Mouse (Mus musculus): ENCODE results near the gene Gatc. TPM values are rescaled to one million over a fixed set of nuclear protein-coding genes. Genes with fewer than 3 reads are reported as not detected.
A peak's percentile ranks its signal among the peaks of the same experiment; 100 is the strongest.
"Not testable (repeated sequence)": the region's sequence is repeated elsewhere in the genome, so short reads cannot be mapped to it uniquely, and the experiment has no call there.

Gene Gatc
- total RNA-seq, 4 experiments from 2014 or later, result 21.5 to 24.6 (median 23.1) TPM

GRCm38 (mm10) chr5:115327610-115328548 is 13.1 kb downstream of the Gatc start:
- DNase-seq, result peak; percentile 27

GRCm38 (mm10) chr5:115326875-115327609 is 13.9 kb downstream of the Gatc start, which contains the start of gene Srsf9:
Gene Srsf9 (plus strand): TSS chr5:115327177.
- peak; percentile 91 for DNase-seq

GRCm38 (mm10) chr5:115326256-115326831 is 14.6 kb downstream of the Gatc start:
- DNase-seq, result no peak

DNA sequence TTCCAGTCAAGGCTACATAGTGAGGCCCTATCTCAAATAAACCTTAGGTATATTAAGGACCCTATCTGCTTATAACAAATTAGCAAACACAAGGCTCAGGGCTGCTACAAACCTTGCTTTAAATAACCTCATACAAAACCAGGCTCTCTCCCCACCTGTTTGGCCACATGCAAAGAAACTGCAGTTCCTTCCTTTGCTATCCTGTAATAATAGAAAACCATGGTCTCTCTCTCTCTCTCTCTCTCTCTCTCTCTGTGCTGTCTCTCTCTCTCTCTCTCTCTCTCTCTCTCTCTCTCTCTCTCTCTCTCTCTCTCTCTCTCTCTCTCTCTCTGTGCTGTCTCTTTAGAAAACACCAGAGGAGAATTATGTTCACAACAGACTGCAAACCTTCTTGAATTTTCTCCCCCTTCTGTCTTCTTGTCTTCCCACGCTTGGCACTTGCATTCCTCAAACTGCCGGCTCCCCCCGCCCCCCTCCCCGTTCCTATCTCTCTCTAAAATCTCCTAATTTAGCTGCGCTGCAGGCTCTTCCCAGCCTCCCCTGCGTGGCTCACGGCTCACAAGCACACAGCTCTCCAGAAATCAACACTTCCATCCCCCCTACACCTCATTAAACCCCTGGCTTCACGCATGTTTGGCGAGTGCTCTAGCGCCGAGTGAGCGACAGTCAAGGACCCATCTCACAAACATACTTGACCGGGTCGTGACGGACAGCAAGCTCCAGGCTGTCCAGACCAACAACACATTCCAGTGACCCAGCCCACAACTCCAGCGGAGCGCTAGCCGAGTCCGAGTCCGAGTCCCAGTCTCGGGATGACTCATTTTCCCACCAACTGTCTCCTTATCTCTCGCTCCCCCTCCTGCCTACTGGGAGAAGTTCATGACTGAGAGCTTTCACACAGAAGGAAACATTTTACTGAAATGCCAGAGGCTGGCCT is 21.7 kb downstream of the Gatc start:
- peak; percentile 79 for DNase-seq

DNA sequence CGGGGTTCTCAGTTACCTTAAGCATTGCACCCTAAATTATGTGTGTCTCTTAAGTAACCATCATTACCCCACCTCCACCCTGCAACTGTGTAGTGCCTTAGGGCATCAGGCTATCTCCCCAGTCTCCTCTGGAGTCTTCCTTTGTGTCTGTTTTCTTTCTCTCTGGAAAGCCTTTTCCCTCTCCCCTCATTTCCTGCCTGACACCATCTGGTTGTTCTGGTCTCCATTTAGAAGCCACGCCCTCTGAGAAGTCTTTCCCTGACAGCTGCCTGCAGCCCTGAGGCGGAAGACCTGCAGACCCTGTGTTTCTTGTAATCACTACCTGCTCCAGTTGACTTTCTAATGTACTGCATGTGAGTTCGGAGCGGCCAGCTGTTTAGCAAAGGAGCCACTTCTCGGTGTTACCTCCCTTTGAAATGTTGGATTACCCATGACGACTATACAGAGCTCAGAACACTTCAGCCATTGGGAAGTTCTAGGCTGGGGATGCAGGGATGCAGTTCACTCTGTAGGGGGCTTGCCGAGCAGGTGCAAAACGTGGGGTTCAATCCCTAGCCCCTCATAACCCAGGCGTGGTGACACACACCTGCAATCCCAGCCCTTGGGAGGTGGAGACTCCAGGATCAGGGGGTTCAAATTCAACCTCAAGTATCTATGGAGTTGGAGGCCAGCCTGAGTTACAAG is 23.2 kb downstream of the Gatc start:
- DNase-seq, result no peak

DNA sequence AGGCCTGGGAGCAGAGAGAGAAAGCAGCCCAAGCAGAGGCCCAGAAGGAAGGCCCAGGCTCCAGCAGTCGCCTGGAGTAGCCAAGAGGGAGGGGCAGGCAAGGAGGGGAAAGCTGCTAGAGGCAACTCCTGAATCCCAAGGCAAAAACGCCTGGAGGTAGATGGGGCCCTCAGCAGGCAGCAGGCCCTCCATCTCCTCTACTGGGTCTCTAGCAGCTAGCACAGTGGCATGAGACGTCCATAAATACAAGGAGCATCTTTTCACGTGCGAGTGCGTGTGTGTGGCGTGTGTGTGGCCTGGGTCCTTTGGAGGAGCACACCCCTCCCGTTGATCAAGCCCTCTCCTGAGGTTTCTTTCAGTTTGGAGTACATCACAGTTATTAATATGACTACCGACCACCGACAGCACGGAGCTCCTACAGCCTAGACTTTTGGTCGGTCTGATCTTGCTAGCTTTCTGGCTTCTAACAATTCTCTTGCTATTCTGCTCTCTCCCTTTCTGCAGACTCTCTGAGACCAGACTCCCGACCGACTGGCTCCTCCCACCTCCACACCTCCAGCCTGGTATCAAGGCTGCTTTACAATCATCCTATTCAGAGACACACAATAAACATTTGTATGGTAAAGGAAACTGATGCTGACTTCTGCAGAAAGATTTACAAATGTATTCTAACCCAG is 23.9 kb downstream of the Gatc start:
- DNase-seq, result no peak

DNA sequence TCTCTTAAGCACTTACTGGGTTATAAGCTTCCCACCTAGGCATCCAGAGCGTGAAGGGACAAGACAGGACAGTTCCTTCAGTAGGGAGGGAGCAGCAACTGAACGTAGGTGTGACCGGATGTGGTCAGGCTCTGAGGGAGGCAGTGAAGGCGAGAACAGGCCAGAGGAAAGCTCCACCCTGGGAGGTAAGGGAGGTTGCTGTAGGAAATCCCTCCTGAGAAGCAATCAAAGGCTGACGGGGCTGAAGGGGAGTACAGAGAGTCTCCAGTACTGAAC is 27.4 kb downstream of the Gatc start:
- no peak for DNase-seq

DNA sequence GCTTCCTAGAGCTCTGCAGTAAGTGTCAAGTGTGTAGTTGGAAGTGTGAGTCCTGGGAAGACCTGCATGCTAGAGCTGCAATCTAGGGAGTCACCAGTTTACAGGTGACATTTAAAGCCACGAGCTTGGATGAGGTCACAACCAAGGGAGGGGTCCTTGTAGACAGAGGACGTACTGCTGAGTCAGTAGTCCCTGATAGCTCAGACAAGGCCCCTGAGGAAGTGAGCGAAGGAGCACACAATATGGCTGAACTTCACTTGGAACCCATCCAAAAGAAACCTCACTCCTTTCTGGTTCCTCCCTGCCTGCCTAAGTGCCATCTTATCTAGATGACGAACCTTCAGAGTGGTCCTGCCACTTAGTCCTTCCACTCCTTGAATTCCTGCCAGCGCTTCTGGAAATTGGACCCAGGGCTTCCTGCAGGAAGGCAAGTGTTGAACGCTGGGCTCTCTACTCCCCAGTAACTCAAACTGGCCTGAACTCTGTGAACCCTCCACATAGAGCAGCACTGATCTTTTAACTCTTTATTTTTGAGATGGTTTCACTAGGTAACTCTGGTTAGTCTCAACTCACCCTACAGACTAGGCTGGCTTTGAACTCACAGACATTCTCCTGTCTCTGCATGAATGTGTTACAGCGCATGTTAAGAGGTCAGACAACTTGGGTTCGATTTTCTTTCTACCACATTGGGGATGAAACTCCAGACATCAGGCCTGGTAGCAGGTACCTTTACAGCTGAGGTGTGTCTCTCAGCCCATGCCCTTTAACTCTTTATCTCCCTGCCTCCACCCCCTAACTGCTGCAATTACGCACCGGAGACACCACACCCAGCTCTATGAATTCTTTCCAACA is 27.9 kb downstream of the Gatc start:
- no peak for DNase-seq

GRCm38 (mm10) chr5:115312354-115312753 is 28.6 kb downstream of the Gatc start:
- no peak for DNase-seq

GRCm38 (mm10) chr5:115302190-115302589 is 38.8 kb downstream of the Gatc start:
- not testable (repeated sequence) for DNase-seq

DNA sequence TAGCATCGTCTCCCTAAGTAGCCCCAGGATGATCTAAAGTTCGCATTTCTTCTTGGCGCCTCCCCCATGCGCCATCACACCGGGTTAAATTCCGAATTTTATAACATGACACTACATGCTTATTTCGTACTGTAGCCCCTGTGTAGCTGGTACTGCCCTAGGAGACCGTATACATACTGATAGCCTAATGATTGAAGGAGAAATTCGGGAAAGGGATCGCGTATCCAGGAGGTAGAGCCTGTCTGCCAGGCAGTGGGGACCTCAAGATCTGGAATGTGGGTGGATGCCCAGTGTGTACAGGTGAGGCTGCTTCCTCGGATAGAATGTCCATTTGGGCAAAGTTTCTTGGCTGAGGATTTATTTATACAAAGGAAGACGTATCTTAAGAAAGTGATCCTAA is 39.4 kb downstream of the Gatc start:
- DNase-seq, result no peak

- DNase-seq, result peak; percentile 98
Observed at GRCm38 (mm10) chr5:115300792-115301614, 40.0 kb downstream of the Gatc start, which contains the start of gene Dynll1. Gene Dynll1 (minus strand): TSS chr5:115300999.

DNA sequence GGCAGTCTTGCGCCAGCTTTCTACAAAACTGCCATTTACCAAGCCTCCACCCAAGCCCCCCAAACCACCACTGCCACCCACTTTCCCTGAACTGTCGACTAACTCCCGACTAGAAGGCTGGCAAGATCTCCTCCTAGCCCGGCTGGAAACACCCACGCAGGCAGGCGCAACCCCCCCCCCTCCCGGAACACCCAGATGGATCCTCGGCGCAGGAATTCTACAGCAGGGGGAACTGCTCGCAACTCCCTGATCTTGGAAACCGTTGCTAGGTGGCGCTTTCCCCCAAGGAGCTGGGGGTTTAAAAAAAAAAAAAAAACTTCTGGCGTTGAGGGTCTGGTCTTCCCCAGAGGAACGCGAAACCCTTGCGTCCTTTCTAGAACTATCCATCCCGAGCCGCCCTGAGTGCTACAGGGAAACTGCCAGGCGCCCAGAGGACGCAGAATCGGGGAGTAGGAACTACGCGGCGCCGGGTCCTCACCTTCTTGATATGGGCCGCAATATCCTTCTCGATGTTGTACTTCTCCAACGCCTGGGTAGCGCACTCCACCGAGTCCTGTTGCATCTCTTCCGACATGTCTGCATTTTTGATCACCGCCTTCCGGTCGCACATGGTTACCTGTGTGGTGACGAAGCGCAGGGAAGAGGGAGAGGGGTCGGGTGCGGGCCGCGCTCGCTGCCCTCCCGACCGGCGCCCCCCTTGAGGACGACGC is 40.8 kb downstream of the Gatc start:
- no peak for DNase-seq

GRCm38 (mm10) chr5:115296347-115296746 is 44.6 kb downstream of the Gatc start:
- no peak for DNase-seq

- DNase-seq, result no peak
Observed at GRCm38 (mm10) chr5:115294173-115294572, 46.8 kb downstream of the Gatc start.

- no peak for DNase-seq
Observed at GRCm38 (mm10) chr5:115284735-115285134, 56.2 kb downstream of the Gatc start.
